Mouse (Mus musculus) adrenal gland (tissue): ENCODE data around the gene Yap1.

Experiments
- intact Hi-C: fragments of 180-260 bp; cut with DNase I; formaldehyde crosslinking; loops from one replicate; pipeline ENCODE4 v1.15.1; 2025

Yap1 gene

GRCm38 (mm10) chr9:7928207-7928793 lies 76.1 kb downstream of the Yap1 start:
- intact Hi-C loops = no loop called here

- intact Hi-C loops = no loop called here
Measured at GRCm38 (mm10) chr9:7914925-7915324, 89.5 kb downstream of the Yap1 start.

GRCm38 (mm10) chr9:7914487-7914886 lies 89.9 kb downstream of the Yap1 start:
- intact Hi-C loops = no loop called here

- intact Hi-C loops = no loop called here
Measured at GRCm38 (mm10) chr9:7913953-7914352, 90.4 kb downstream of the Yap1 start.

- intact Hi-C loops = no loop called here
Measured at GRCm38 (mm10) chr9:7907351-7907985, 96.9 kb downstream of the Yap1 start.

GRCm38 (mm10) chr9:7906564-7906963 lies 97.8 kb downstream of the Yap1 start:
- intact Hi-C loops = no loop called here

GRCm38 (mm10) chr9:7903825-7904224 lies 100.6 kb downstream of the Yap1 start:
- intact Hi-C loops = no loop called here

- intact Hi-C loops = no loop called here
Measured at GRCm38 (mm10) chr9:7903262-7903661, 101.1 kb downstream of the Yap1 start.

GRCm38 (mm10) chr9:7902311-7902710 lies 102.1 kb downstream of the Yap1 start:
- intact Hi-C loops = no loop called here

- intact Hi-C loops = no loop called here
Measured at GRCm38 (mm10) chr9:7900965-7901364, 103.4 kb downstream of the Yap1 start.

- intact Hi-C loops = loop anchor here (1.0 to 10.0 kb wide), 4 partner anchors 35 to 295 kb away; partner anchors contain the start of gene Birc2
Measured at GRCm38 (mm10) chr9:7897502-7897901, 106.9 kb downstream of the Yap1 start.

GRCm38 (mm10) chr9:7891796-7892195 lies 112.6 kb downstream of the Yap1 start:
- intact Hi-C loops = loop anchor here (10.0 kb wide), 1 partner anchor 57 kb away; the partner anchor contains the start of gene Birc2

GRCm38 (mm10) chr9:7891177-7891576 lies 113.2 kb downstream of the Yap1 start:
- intact Hi-C loops = loop anchor here (10.0 kb wide), 1 partner anchor 56 kb away; the partner anchor contains the start of gene Birc2

- intact Hi-C loops = no loop called here
Measured at GRCm38 (mm10) chr9:7884346-7884745, 120.0 kb downstream of the Yap1 start.

- intact Hi-C loops = no loop called here
Measured at GRCm38 (mm10) chr9:7882304-7882865, 122.0 kb downstream of the Yap1 start.
